21 mouse cellular contexts compared by ENCODE assay signal in genomic region chr12:82145173-82145572, GRCm38 (mm10). TPM values are rescaled to one million over a fixed set of nuclear protein-coding genes. Genes with fewer than 3 reads are reported as not detected.
DNase-seq lines count a peak whose midpoint lies in the region; ATAC-seq and TF ChIP-seq lines count a peak whose summit lies in the region.
"Had no signal": no experiment of that assay in that cellular context is flagged by ENCODE, and none has a peak within 500 bp of the region (broad histone marks: within the 10 kb centered on the region; RNA-seq: fewer than 3 reads in every experiment).

No protein-coding gene starts in this region.

- no peak overlapping the region for H3K4me3 ChIP-seq in intestine, embryonic 15.5 days (replicated peaks)
- H3K4me3 ChIP-seq in intestine, postnatal 0 days (ENCODE audit: low read depth, low read length): no peak overlapping the region
- no peak overlapping the region for H3K4me3 ChIP-seq in forebrain, embryonic 11.5 days (ENCODE audit: low read depth, low read length)
- H3K4me3 ChIP-seq in heart, embryonic 10.5 days: no peak overlapping the region
- H3K4me3 ChIP-seq: embryonic facial prominence, embryonic 10.5 days; embryonic facial prominence, embryonic 12.5 days; forebrain, embryonic 12.5 days had no signal

- no peaks in the 10 kb centered on the region for H3K9me3 ChIP-seq in intestine, embryonic 15.5 days
- H3K9me3 ChIP-seq in intestine, postnatal 0 days (ENCODE audit: control insufficient read depth): no peaks in the 10 kb centered on the region
- no peaks in the 10 kb centered on the region for H3K9me3 ChIP-seq in forebrain, embryonic 11.5 days (ENCODE audit: control insufficient read depth, low read length)
- no peaks in the 10 kb centered on the region for H3K9me3 ChIP-seq in heart, embryonic 10.5 days
- H3K9me3 ChIP-seq: embryonic facial prominence, embryonic 10.5 days; embryonic facial prominence, embryonic 12.5 days; forebrain, embryonic 12.5 days; G1E had no signal

- DNase-seq in forebrain, embryonic 11.5 days (ENCODE audit: low spot score): no peak
- DNase-seq in urinary bladder, adult 18-20 months (ENCODE audit: low spot score in 2 of 2): no peak
- DNase-seq in heart, embryonic 10.5 days (ENCODE audit: low spot score): no peak
- DNase-seq: adrenal gland, adult 8-10 months; adrenal gland, postnatal 14 days; adrenal gland, postnatal 36 days; cerebellum, adult 11-12 months; cerebellum, adult 2 months; cerebellum, adult 9-10 months; cerebellum, postnatal 10 days; cerebellum, postnatal 25 days had no signal

- no peak overlapping the region for H3K4me2 ChIP-seq in intestine, embryonic 15.5 days (replicated peaks)
- no peak overlapping the region for H3K4me2 ChIP-seq in intestine, postnatal 0 days (replicated peaks; ENCODE audit: low read depth)
- H3K4me2 ChIP-seq in forebrain, embryonic 11.5 days (ENCODE audit: low read depth, low read length, severe bottlenecking): no peak overlapping the region
- H3K4me2 ChIP-seq: embryonic facial prominence, embryonic 12.5 days; forebrain, embryonic 12.5 days had no signal

- no peaks in the 10 kb centered on the region for H3K27me3 ChIP-seq in intestine, embryonic 15.5 days (replicated peaks)
- no peaks in the 10 kb centered on the region for H3K27me3 ChIP-seq in intestine, postnatal 0 days (replicated peaks; ENCODE audit: control insufficient read depth, insufficient read depth, low read length)
- H3K27me3 ChIP-seq in forebrain, embryonic 11.5 days (ENCODE audit: control insufficient read depth, insufficient read depth, low read length): no peaks in the 10 kb centered on the region
- no peaks in the 10 kb centered on the region for H3K27me3 ChIP-seq in heart, embryonic 10.5 days (ENCODE audit: insufficient read depth, poor library complexity, severe bottlenecking)
- H3K27me3 ChIP-seq: embryonic facial prominence, embryonic 12.5 days; Patski had no signal

- H3K9ac ChIP-seq in intestine, embryonic 15.5 days: no peak overlapping the region
- no peak overlapping the region for H3K9ac ChIP-seq in intestine, postnatal 0 days (ENCODE audit: low read depth, low read length)
- H3K9ac ChIP-seq in forebrain, embryonic 11.5 days (ENCODE audit: low read length): no peak overlapping the region
- H3K9ac ChIP-seq: embryonic facial prominence, embryonic 12.5 days; forebrain, embryonic 12.5 days had no signal

- H3K36me3 ChIP-seq in intestine, embryonic 15.5 days: no peaks in the 10 kb centered on the region
- no peaks in the 10 kb centered on the region for H3K36me3 ChIP-seq in intestine, postnatal 0 days (ENCODE audit: control insufficient read depth, insufficient read depth)
- H3K36me3 ChIP-seq in forebrain, embryonic 11.5 days (ENCODE audit: control insufficient read depth, insufficient read depth, low read length): no peaks in the 10 kb centered on the region
- no peaks in the 10 kb centered on the region for H3K36me3 ChIP-seq in heart, embryonic 10.5 days
- H3K36me3 ChIP-seq: embryonic facial prominence, embryonic 10.5 days; embryonic facial prominence, embryonic 12.5 days; forebrain, embryonic 12.5 days; G1E had no signal

- H3K27ac ChIP-seq in intestine, embryonic 15.5 days: no peak overlapping the region
- H3K27ac ChIP-seq in intestine, postnatal 0 days (ENCODE audit: low read depth, low read length): no peak overlapping the region
- H3K27ac ChIP-seq in forebrain, embryonic 11.5 days (ENCODE audit: low read depth, low read length): no peak overlapping the region
- H3K27ac ChIP-seq in heart, embryonic 10.5 days: no peak overlapping the region
- H3K27ac ChIP-seq: embryonic facial prominence, embryonic 10.5 days; embryonic facial prominence, embryonic 12.5 days; forebrain, embryonic 12.5 days had no signal

- no peaks in the 10 kb centered on the region for H3K4me1 ChIP-seq in intestine, embryonic 15.5 days (replicated peaks)
- 0 out of 2 replicates have a peak, but pooled peaks cover 2% of the 10 kb centered on the region for H3K4me1 ChIP-seq in intestine, postnatal 0 days (replicated peaks; ENCODE audit: control insufficient read depth, insufficient read depth, low read length)
- peaks cover 18% of the 10 kb centered on the region for H3K4me1 ChIP-seq in forebrain, embryonic 11.5 days (replicated peaks; ENCODE audit: control insufficient read depth, insufficient read depth, low read length)
- peaks cover 8% of the 10 kb centered on the region for H3K4me1 ChIP-seq in heart, embryonic 10.5 days

- TF ChIP-seq CTCF in intestine, postnatal 0 days (IDR thresholded peaks at IDR 0.05; ENCODE audit: low read depth): no peak

- peak; percentile 79 for ATAC-seq in intestine, embryonic 15.5 days
- ATAC-seq in intestine, postnatal 0 days: peak; percentile 88
- no peak for ATAC-seq in forebrain, embryonic 11.5 days (replicated peaks; ENCODE audit: low FRiP score)
- ATAC-seq: activated CD4-positive, CD25-positive, alpha-beta regulatory T cell, adult 4 months; forebrain, embryonic 14.5 days; forebrain, embryonic 16.5 days; Patski had no signal

RNA-seq across cellular contexts. Expression of gene Sipa1l1, which starts 23.9 kb away (rescaled TPM):
- polyA plus RNA-seq in intestine, embryonic 15.5 days (2015; fragmentation: Nextera tagmentation; extraction: Ambion mirVana): 23.8 and 24.7 TPM in 2 replicates
- 10.2 and 12.6 TPM in 2 replicates for polyA plus RNA-seq in intestine, postnatal 0 days (2015; fragmentation: Nextera tagmentation; extraction: Ambion mirVana)
- 43.2 and 48.5 TPM in 2 replicates for polyA plus RNA-seq in forebrain, embryonic 11.5 days (2014; fragmentation: Nextera tagmentation; extraction: Ambion mirVana)
- 35.2 and 37.0 TPM in 2 replicates for polyA plus RNA-seq in heart, embryonic 10.5 days (2016; fragmentation: Nextera tagmentation; extraction: Ambion mirVana)
